Mouse (Mus musculus) heart, embryonic 11.5 days (tissue): ENCODE data around the gene Mpg. TPM values are rescaled to one million over a fixed set of nuclear protein-coding genes. Genes with fewer than 3 reads are reported as not detected.

ENCODE experiments used
- ATAC-seq: fragments of 200-750 bp; cut with Nextera tagmentation; replicated peaks from 2 replicates; pipeline ENCODE4 v1.8.0; 2017; ENCODE audit warnings: moderate library complexity; ENCODE audit not compliant: insufficient number of reproducible peaks, low FRiP score, low TSS enrichment
- H3K27ac ChIP-seq: fragments of 300-500 bp; sonication (generic); 2 replicates; pipeline ENCODE4 v1.5.1; 2014; ENCODE audit warnings: mild to moderate bottlenecking, low read depth, low read length
- H3K27me3 ChIP-seq: fragments of 300-500 bp; sonication (generic); 2 replicates; pipeline ENCODE4 v1.6.1; 2014; ENCODE audit warnings: mild to moderate bottlenecking, low read length, mixed read lengths; ENCODE audit not compliant: control insufficient read depth, insufficient read depth
- H3K36me3 ChIP-seq: fragments of 300-500 bp; sonication (generic); 2 replicates; pipeline ENCODE4 v1.6.1; 2014; ENCODE audit warnings: mild to moderate bottlenecking, low read length, moderate library complexity, mixed read lengths; ENCODE audit not compliant: control insufficient read depth, insufficient read depth
- H3K4me1 ChIP-seq: fragments of 300-500 bp; sonication (generic); 2 replicates; pipeline ENCODE4 v1.6.1; 2014; ENCODE audit warnings: low read length; ENCODE audit not compliant: control insufficient read depth, insufficient read depth
- H3K4me2 ChIP-seq: fragments of 300-500 bp; sonication (generic); 2 replicates; pipeline ENCODE4 v1.6.1; 2014; ENCODE audit warnings: mild to moderate bottlenecking, moderate library complexity
- H3K4me3 ChIP-seq: fragments of 300-500 bp; sonication (generic); 2 replicates; pipeline ENCODE4 v1.5.1; 2014; ENCODE audit warnings: low read depth, low read length
- H3K9ac ChIP-seq: fragments of 300-500 bp; sonication (generic); 2 replicates; pipeline ENCODE4 v1.6.1; 2014; ENCODE audit warnings: mild to moderate bottlenecking, low read depth, low read length, moderate library complexity
- H3K9me3 ChIP-seq: fragments of 300-500 bp; sonication (generic); replicated peaks from 2 replicates; pipeline ENCODE4 v1.6.1; 2016; ENCODE audit warnings: low read length; ENCODE audit not compliant: control insufficient read depth
- WGBS: fragments of 180-500 bp; shearing (Covaris S2); extraction: QIAGEN DNeasy Blood & Tissue Kit; methylation state at CpG from one replicate; pipeline ENCODE4 v1.1.7; 2014; ENCODE audit not compliant: insufficient replicate concordance; 5-methylcytosine and 5-hydroxymethylcytosine counted together
- polyA plus RNA-seq: library from polyadenylated mRNA; unstranded; fragments of >200 nt; fragmentation: Nextera tagmentation; extraction: Ambion mirVana; gene quantifications from 2 replicates; pipeline ENCODE4 v1.2.1, GENCODE M21; 2014

Mpg gene
- polyA plus RNA-seq, 1 experiment from 2014 or later: 22.5 TPM

- no peaks in the 10 kb centered on the region for H3K36me3 ChIP-seq
- H3K4me3 ChIP-seq: no peak overlapping the region
- no peaks in the 10 kb centered on the region for H3K9me3 ChIP-seq
- no peak for ATAC-seq
- peak overlapping the region; percentile 77 for H3K27ac ChIP-seq
- no peak overlapping the region for H3K9ac ChIP-seq
- H3K27me3 ChIP-seq: peaks cover 39% of the 10 kb centered on the region
- no peaks in the 10 kb centered on the region for H3K4me1 ChIP-seq
- H3K4me2 ChIP-seq: peak overlapping the region; percentile 34
- 72% methylated on average over 2 of the region's 2 CpGs for WGBS
These were observed 54.3 kb downstream of the Mpg start for GRCm38 (mm10) chr11:32280646-32281045.

GRCm38 (mm10) chr11:32281416-32282144 is 55.3 kb downstream of the Mpg start:
- Histone ChIP-seq H3K27ac (peak overlapping the region; percentile 77), H3K4me2 (peak overlapping the region; percentile 34)

More at GRCm38 (mm10) chr11:32281416-32282144, 55.3 kb downstream of the Mpg start:
- Histone ChIP-seq H3K36me3 (no peaks in the 10 kb centered on the region), H3K27me3 (peaks cover 34% of the 10 kb centered on the region), H3K4me3 (no peak overlapping the region), H3K9ac (0 out of 2 replicates have a peak overlapping the region, but pooled peaks have one; percentile 40), H3K4me1 (no peaks in the 10 kb centered on the region), H3K9me3 (no peaks in the 10 kb centered on the region)
- no peak for ATAC-seq
- 61% methylated on average over 1 of the region's 1 CpGs for WGBS

Other genes with a start within 250 kb of the Mpg start
- 0.82 and 0.87 TPM in 2 replicates for gene Nsg2, start 226.0 kb upstream of the Mpg start, polyA plus RNA-seq
- gene Il9r, start 26.2 kb upstream of the Mpg start, polyA plus RNA-seq: not detected in 2 replicates
- gene Snrnp25, start 21.1 kb upstream of the Mpg start, polyA plus RNA-seq: 59.6 and 72.2 TPM in 2 replicates
- gene Rhbdf1, start 4.2 kb upstream of the Mpg start, polyA plus RNA-seq: 28.2 and 30.3 TPM in 2 replicates
- gene Nprl3, start 41.2 kb downstream of the Mpg start, polyA plus RNA-seq: 26.1 and 34.6 TPM in 2 replicates
- gene Hba-x, start 49.9 kb downstream of the Mpg start, polyA plus RNA-seq: 9,744 and 12,458 TPM in 2 replicates
- 8,943 and 11,032 TPM in 2 replicates for gene Hba-a1, start 57.0 kb downstream of the Mpg start, polyA plus RNA-seq
- 23.0 and 24.4 TPM in 2 replicates for gene Hbq1b, start 60.5 kb downstream of the Mpg start, polyA plus RNA-seq
- 18,841 and 22,217 TPM in 2 replicates for gene Hba-a2, start 70.0 kb downstream of the Mpg start, polyA plus RNA-seq
- 0.64 and 1.2 TPM in 2 replicates for gene Hbq1a, start 73.6 kb downstream of the Mpg start, polyA plus RNA-seq
- gene Sh3pxd2b, start 121.3 kb downstream of the Mpg start, polyA plus RNA-seq: 14.8 and 15.3 TPM in 2 replicates
- 34.7 and 39.1 TPM in 2 replicates for gene Ubtd2, start 228.9 kb downstream of the Mpg start, polyA plus RNA-seq